Mouse (Mus musculus) small intestine, adult 2 months (tissue): ENCODE measurements around the gene Nfu1. TPM values are rescaled to one million over a fixed set of nuclear protein-coding genes. Genes with fewer than 3 reads are reported as not detected.
"Not testable (repeated sequence)": the region's sequence is repeated elsewhere in the genome, so short reads cannot be mapped to it uniquely, and the experiment has no call there.

Experiments
- H3K27ac ChIP-seq: fragments of 200-500 bp; 2 replicates; pipeline ENCODE4 v1.5.1; 2012; ENCODE audit warnings: low read depth, low read length, control low read depth, inconsistent platforms; ENCODE audit not compliant: insufficient read depth
- H3K27me3 ChIP-seq: fragments of 200-500 bp; 2 replicates; pipeline ENCODE4 v1.6.1; 2012; ENCODE audit warnings: mild to moderate bottlenecking, moderate library complexity, low read length, inconsistent platforms; ENCODE audit not compliant: control insufficient read depth, insufficient read depth
- H3K36me3 ChIP-seq: fragments of 200-500 bp; 2 replicates; pipeline ENCODE4 v1.6.1; 2012; ENCODE audit warnings: mild to moderate bottlenecking, low read length, control low read depth, inconsistent platforms; ENCODE audit not compliant: control insufficient read depth, insufficient read depth
- H3K4me1 ChIP-seq: fragments of 200-500 bp; 2 replicates; pipeline ENCODE4 v1.6.1; 2012; ENCODE audit warnings: low read length, inconsistent platforms, mixed read lengths; ENCODE audit not compliant: control insufficient read depth, insufficient read depth, insufficient read length
- H3K4me3 ChIP-seq: fragments of 200-500 bp; 2 replicates; pipeline ENCODE4 v1.5.1; 2012; ENCODE audit warnings: low read depth, mild to moderate bottlenecking, control low read depth, inconsistent platforms, low read length, moderate library complexity
- CTCF ChIP-seq: fragments of 200-500 bp; IDR thresholded peaks from 2 replicates; pipeline ENCODE4 v1.5.1; 2012; ENCODE audit warnings: low read depth, mild to moderate bottlenecking, control low read depth, inconsistent platforms, low read length, moderate library complexity, mixed read lengths; ENCODE audit not compliant: insufficient replicate concordance, insufficient read length; ENCODE audit errors: extremely low read depth
- POLR2A ChIP-seq: fragments of 200-500 bp; IDR thresholded peaks from 2 replicates; pipeline ENCODE4 v1.6.1; 2012; ENCODE audit warnings: low read depth, mild to moderate bottlenecking, control low read depth, inconsistent platforms, low read length, moderate library complexity
- WGBS: fragments of 180-500 bp; shearing (Covaris S2); methylation state at CpG from one replicate; pipeline ENCODE4 v1.1.7; 2018; 5-methylcytosine and 5-hydroxymethylcytosine counted together
- polyA plus RNA-seq: library from polyadenylated mRNA; depleted of rRNA; stranded (reverse); fragments of >200 nt; gene quantifications from 2 replicates; pipeline ENCODE4 v1.2.3, GENCODE M21; 2012

Gene Nfu1
- polyA plus RNA-seq, 1 experiment: 36.3 TPM

DNA sequence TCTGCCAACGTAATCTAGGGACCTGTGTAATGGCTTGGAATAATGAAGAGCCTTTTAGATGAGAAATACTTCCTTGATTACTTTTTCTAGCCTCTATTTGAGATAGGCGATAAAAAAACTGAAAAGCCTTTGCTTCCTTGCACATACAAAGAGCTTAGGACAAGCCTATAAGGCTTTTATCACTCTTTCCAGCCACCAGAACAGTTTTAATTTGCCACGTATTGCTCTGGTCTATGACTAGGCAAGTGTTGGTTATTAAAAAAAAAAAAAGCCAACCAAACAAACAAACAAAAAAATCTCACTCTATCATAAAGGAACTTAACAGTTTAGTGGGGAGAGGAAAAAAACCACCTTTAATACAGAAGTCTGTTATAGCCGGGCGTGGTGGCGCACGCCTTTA is 32.4 kb downstream of the Nfu1 start:
- Histone ChIP-seq H3K4me1 (peaks cover 15% of the 10 kb centered on the region; the same call in 1 of the 2 replicates), H3K27ac (peak overlapping the region; percentile 35; the same call in 1 of the 2 replicates), H3K4me3 (no peak overlapping the region), H3K36me3 (no peaks in the 10 kb centered on the region), H3K27me3 (no peaks in the 10 kb centered on the region)
- TF ChIP-seq CTCF (no peak), POLR2A (no peak)
- 49% methylated on average over 7 of the region's 7 CpGs for WGBS

DNA sequence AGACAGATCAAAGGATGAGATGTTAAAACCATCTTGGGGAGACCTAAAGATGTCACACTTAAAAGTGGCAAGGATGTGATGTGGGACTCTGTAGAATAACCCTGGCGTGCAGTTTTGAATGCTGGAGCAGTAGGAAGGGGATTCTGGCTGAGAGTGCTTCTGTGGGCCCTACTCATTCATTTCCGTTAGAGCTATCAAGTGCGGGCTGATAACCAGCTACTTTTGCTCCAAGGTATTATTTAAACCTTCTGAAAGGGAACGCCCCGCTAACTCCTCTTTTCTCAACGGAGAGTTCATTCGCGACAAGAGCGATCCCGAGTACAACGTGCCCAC is 32.9 kb downstream of the Nfu1 start:
- peak overlapping the region; percentile 100 for H3K27ac ChIP-seq
- peaks cover 15% of the 10 kb centered on the region; the same call in 1 of the 2 replicates for H3K4me1 ChIP-seq
- under 1% methylated on average over 11 of the region's 11 CpGs for WGBS
- no peaks in the 10 kb centered on the region for H3K36me3 ChIP-seq
- TF ChIP-seq CTCF: no peak
- TF ChIP-seq POLR2A: no peak
- no peaks in the 10 kb centered on the region for H3K27me3 ChIP-seq
- peak overlapping the region; percentile 94 for H3K4me3 ChIP-seq

DNA sequence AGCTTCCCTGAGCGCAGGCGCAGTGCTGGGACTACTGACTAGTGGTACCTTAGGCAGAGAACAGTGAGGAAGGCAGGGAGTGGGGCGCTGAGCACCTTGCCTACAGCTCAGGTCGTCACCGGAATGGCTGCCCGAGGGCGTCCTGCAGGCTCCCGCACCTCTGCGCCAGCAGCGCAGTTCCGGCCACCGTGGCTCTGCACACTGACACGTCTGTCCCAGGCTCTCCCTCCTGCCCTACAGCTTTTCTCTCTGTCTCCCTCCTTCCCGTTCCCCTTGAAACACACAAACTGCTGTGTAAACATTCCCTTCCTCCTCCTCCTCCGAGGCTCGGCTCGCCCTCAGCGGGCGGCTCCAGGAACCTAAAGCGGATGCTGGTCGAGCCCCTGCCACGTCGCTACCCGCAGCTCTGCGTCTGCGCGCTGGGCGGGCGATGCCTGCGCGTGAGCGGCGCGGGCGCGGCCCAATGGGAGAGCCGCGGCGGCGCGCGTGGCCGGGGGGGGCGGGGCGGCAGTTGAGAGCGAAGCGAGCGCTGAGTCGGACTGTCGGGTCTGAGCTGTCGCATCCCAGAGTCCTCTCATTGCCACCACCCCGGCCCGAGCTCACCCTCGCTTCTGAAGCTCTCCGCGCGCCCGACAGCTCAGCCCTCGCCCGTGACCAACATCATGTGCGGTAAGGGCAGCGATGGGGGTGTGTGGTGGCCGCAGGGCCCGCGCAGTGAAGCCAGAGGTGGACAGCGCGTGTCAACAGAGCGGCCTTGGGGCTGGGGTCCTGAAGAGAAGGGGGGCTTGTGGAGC is 33.5 kb downstream of the Nfu1 start, which contains the start of gene Gfpt1:
TSS of gene Gfpt1 (plus strand) at position 510 of the 794 bp plus-strand sequence.
- TF ChIP-seq POLR2A (peak; percentile 94), CTCF (no peak)
- under 1% methylated on average over 68 of the region's 68 CpGs for WGBS
- no peaks in the 10 kb centered on the region for H3K36me3 ChIP-seq
- H3K4me3 ChIP-seq: peak within 1 kb of the TSS; percentile 94
- H3K27me3 ChIP-seq: no peaks in the 10 kb centered on the region
- H3K4me1 ChIP-seq: peaks cover 12% of the 10 kb centered on the region; the same call in 1 of the 2 replicates
- peak within 1 kb of the TSS; percentile 100 for H3K27ac ChIP-seq

DNA sequence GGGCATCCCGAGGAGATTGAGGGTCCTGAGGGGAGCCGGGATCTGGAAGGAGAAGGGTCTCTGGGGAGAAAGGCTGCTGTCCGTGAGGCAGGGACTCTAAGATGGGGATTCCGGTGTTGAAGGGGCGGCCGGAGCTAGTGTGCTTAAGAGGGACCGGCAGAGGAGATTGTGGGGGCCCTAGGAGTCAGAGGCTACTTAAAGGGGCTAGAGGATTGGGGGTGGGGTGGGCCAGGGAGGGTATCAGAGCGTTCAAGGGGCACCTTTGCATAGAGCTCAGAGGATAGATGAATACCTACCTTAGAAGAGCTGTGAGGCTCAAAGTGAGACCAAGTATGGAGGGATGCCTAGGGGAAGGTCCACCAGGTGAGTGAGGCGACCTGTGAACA is 34.1 kb downstream of the Nfu1 start:
- H3K36me3 ChIP-seq: peaks cover under 1% of the 10 kb centered on the region
- TF ChIP-seq CTCF (no peak), POLR2A (no peak)
- H3K4me1 ChIP-seq: peaks cover 7% of the 10 kb centered on the region; the same call in 1 of the 2 replicates
- 4% methylated on average over 9 of the region's 9 CpGs for WGBS
- H3K27ac ChIP-seq: peak overlapping the region; percentile 83
- H3K4me3 ChIP-seq: peak overlapping the region; percentile 94
- H3K27me3 ChIP-seq: no peaks in the 10 kb centered on the region

DNA sequence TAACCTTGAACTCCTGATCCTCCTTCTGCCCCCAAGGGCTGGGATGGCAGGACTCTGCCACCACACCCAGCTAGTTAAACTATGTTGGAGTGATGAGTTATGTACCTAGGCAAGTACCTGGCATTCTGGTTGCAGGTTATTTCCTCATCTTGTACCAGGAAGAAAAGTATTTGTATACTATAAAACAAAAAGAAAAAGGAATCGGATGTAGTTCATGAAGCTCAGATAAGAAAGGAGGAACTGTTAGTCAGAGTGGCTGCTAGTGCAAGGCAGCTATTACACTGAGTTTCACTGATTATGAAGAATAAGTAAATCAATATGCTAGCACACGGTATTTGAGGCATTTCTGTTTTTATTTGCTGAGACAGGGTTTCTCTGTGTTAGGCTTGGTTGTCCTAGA is 35.9 kb downstream of the Nfu1 start:
- H3K27me3 ChIP-seq: no peaks in the 10 kb centered on the region
- no peak overlapping the region for H3K4me3 ChIP-seq
- TF ChIP-seq POLR2A: no peak
- no peak for TF ChIP-seq CTCF
- WGBS: 17% methylated on average over 2 of the region's 2 CpGs
- no peak overlapping the region for H3K27ac ChIP-seq
- H3K4me1 ChIP-seq: peaks cover 2% of the 10 kb centered on the region; the same call in 1 of the 2 replicates
- H3K36me3 ChIP-seq: peaks cover 7% of the 10 kb centered on the region

DNA sequence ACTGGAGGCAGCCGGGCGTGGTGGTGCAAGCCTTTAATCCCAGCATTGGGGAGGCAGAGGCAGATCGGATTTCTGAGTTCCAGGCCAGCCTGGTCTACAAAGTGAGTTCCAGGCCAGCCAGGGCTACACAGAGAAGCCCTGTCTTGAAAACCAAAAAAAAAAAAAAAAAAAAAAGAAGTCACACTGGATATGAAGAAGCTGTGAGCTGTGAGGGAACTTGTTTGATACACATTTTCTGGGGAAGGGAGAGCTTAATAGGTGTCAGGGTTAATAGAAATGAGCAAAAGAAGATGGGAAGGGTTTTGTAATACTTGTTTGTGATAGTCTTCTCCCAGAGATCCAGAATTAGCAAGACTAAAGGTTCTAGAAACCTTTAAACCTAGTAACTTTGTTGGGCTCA is 36.5 kb downstream of the Nfu1 start:
- Histone ChIP-seq H3K4me3 (no peak overlapping the region), H3K36me3 (peaks cover 7% of the 10 kb centered on the region), H3K4me1 (peaks cover 2% of the 10 kb centered on the region; the same call in 1 of the 2 replicates), H3K27me3 (no peaks in the 10 kb centered on the region), H3K27ac (no peak overlapping the region)
- WGBS: 74% methylated on average over 3 of the region's 3 CpGs
- TF ChIP-seq CTCF (no peak), POLR2A (no peak)

DNA sequence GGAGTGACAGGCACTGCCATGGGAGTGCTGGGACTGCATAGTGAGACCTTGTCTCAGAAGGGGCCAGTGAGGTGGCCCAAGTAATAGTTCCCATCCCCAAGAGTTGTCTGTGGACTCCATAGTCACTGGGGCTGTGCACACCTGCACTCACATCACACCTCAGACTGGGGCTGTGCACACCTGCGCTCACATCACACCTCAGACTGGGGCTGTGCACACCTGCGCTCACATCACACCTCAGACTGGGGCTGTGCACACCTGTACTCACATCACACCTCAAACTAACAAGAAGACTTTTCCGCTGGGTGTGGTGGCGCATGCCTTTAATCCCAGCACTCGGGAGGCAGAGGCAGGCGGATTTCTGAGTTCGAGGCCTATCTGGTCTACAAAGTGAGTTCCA is 39.7 kb downstream of the Nfu1 start:
- not testable (repeated sequence) for H3K4me1 ChIP-seq, H3K27ac ChIP-seq, H3K4me3 ChIP-seq, H3K27me3 ChIP-seq
- peaks cover 29% of the 10 kb centered on the region for H3K36me3 ChIP-seq
- 96% methylated on average over 7 of the region's 7 CpGs for WGBS
